Mouse (Mus musculus): Measurements from ENCODE around the gene 4930564D02Rik. TPM values are rescaled to one million over a fixed set of nuclear protein-coding genes. Genes with fewer than 3 reads are reported as not detected.

Gene 4930564D02Rik
- not detected in 2 replicates for polyA plus RNA-seq (2015; fragmentation: Nextera tagmentation; extraction: Ambion mirVana)

DNA sequence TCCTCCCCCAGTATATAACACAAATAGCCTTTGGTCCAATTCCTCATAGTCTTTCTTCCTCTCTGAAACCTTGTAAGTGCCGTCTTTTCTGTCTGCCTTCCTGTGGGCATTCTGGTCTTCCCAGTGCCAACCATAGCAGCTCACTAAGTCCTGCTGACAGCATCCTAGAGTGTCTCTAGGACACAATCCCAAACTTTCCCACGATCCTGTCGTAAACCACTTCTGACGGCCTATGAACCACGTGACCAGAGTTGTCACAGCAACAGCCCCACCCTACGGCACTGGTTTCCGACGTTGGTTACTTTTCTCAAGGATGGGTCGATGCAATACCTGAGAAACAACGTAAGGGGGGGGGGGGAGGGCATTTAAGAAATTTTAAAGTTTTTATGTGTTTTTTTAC, at the start of gene 4930564D02Rik:
4930564D02Rik (plus strand) TSS at position 301 of the 400 bp plus-strand sequence.
- H3K4me3 ChIP-seq (replicated peaks; ENCODE audit: low read length), result no peak within 1 kb of the TSS
- H3K27me3 ChIP-seq (replicated peaks; ENCODE audit: control insufficient read depth, insufficient read depth, low read length), result no peaks in the 10 kb centered on the region; the same call in 1 of the 2 replicates
- H3K4me1 ChIP-seq (replicated peaks; ENCODE audit: control insufficient read depth, insufficient read depth, low read length), result no peaks in the 10 kb centered on the region
- no peak for ATAC-seq
- H3K9me3 ChIP-seq (ENCODE audit: control insufficient read depth, low read length), result no peaks in the 10 kb centered on the region
- H3K4me2 ChIP-seq (ENCODE audit: low read length), result no peak within 1 kb of the TSS
- H3K36me3 ChIP-seq (ENCODE audit: control insufficient read depth, insufficient read depth), result no peaks in the 10 kb centered on the region
- 85% methylated on average over 10 of the region's 10 CpGs for WGBS
- no peak within 1 kb of the TSS for H3K9ac ChIP-seq (replicated peaks; ENCODE audit: low read depth, low read length)
- no peak within 1 kb of the TSS for H3K27ac ChIP-seq (ENCODE audit: low read length)

DNA sequence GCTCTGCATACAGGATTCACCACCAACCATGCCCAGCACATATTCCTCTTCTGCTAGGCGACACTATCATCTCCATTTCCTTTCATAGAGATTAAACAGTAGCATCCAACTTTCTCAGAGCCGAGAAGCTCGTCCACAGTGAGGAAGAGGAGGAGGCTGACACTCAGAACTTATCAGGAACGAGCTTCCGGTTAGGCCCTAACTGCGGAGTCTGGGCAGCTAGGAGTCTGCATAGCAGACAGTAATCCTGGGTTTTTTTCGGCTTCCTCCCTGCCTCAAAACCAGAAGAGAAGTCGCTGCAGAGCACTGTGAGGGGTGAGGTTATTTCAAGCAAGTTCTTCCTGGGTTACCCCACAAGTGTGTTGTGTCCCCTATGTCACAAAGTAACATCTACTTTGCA, 49.3 kb upstream of the 4930564D02Rik start:
- Histone ChIP-seq H3K9me3 (ENCODE audit: control insufficient read depth, low read length) (no peaks in the 10 kb centered on the region), H3K4me3 (replicated peaks; ENCODE audit: low read length) (no peak overlapping the region)
- WGBS, result 90% methylated on average over 8 of the region's 8 CpGs

DNA sequence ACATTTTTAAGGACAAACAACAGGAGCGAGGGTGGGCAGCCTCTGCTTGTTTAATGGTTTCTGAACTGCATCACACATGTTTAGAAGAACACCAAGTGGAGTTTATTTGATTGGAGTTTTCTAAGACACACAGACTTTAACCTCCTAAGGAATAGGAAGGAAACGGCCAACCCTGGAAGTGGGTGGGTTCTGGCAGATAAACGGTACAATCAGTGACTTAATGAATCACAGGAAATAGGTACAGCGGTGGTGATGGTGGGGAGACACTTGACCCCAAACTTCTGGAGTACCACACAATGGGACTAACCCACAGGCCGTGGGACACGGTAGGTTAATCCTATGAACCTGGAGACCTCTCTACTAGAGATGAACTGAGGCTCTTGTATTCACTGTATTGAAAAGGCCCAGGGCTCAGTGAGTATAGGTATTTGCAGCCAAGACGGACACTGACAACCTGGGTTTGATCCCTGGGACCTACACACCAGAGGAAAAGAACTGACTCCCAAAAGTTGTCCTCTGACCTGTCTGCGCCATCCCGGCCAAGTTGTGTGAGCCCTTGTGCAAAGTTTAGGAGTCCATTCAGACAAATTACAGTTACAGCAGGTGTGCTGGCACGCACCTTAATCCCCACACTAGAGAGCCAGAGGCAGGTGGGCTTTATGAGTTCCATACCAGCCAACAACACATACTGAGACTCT, 48.4 kb upstream of the 4930564D02Rik start:
- Histone ChIP-seq H3K9me3 (ENCODE audit: control insufficient read depth, low read length) (no peaks in the 10 kb centered on the region), H3K27ac (ENCODE audit: low read length) (no peak overlapping the region), H3K4me1 (replicated peaks; ENCODE audit: control insufficient read depth, insufficient read depth, low read length) (peaks cover 4% of the 10 kb centered on the region; the same call in 1 of the 2 replicates), H3K4me2 (ENCODE audit: low read length) (no peak overlapping the region), H3K36me3 (ENCODE audit: control insufficient read depth, insufficient read depth) (no peaks in the 10 kb centered on the region), H3K9ac (replicated peaks; ENCODE audit: low read depth, low read length) (no peak overlapping the region), H3K27me3 (replicated peaks; ENCODE audit: control insufficient read depth, insufficient read depth, low read length) (no peaks in the 10 kb centered on the region), H3K4me3 (replicated peaks; ENCODE audit: low read length) (no peak overlapping the region)
- 91% methylated on average over 10 of the region's 10 CpGs for WGBS
- ATAC-seq, result no peak

More for the DNA sequence above, 49.3 kb upstream of the 4930564D02Rik start:
- no peak for ATAC-seq
- Histone ChIP-seq H3K4me1 (replicated peaks; ENCODE audit: control insufficient read depth, insufficient read depth, low read length) (peaks cover 4% of the 10 kb centered on the region; the same call in 1 of the 2 replicates), H3K27me3 (replicated peaks; ENCODE audit: control insufficient read depth, insufficient read depth, low read length) (no peaks in the 10 kb centered on the region), H3K4me2 (ENCODE audit: low read length) (no peak overlapping the region), H3K36me3 (ENCODE audit: control insufficient read depth, insufficient read depth) (no peaks in the 10 kb centered on the region), H3K9ac (replicated peaks; ENCODE audit: low read depth, low read length) (no peak overlapping the region), H3K27ac (ENCODE audit: low read length) (no peak overlapping the region)

DNA sequence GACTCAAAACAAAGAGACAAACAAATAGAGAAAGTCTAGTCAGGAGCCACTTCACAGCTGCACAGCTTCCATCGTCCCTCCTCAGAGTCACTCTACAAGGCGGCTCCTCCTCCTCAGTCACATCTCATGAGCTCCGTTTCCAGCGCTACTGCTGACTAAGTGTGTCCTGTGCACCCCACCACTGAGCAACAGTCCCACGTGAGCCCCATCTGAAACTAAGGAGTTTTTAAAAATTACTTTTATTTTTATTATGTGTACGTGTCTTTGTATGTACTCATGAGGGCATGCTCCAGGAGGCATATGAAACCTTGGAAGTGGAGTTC, 47.9 kb upstream of the 4930564D02Rik start:
- H3K27ac ChIP-seq (ENCODE audit: low read length), result no peak overlapping the region
- H3K27me3 ChIP-seq (replicated peaks; ENCODE audit: control insufficient read depth, insufficient read depth, low read length), result no peaks in the 10 kb centered on the region
- H3K9me3 ChIP-seq (ENCODE audit: control insufficient read depth, low read length), result no peaks in the 10 kb centered on the region
- ATAC-seq, result no peak
- H3K9ac ChIP-seq (replicated peaks; ENCODE audit: low read depth, low read length), result no peak overlapping the region
- H3K4me2 ChIP-seq (ENCODE audit: low read length), result no peak overlapping the region
- peaks cover 4% of the 10 kb centered on the region; the same call in 1 of the 2 replicates for H3K4me1 ChIP-seq (replicated peaks; ENCODE audit: control insufficient read depth, insufficient read depth, low read length)
- WGBS, result 94% methylated on average over 6 of the region's 6 CpGs
- H3K4me3 ChIP-seq (replicated peaks; ENCODE audit: low read length), result no peak overlapping the region
- no peaks in the 10 kb centered on the region for H3K36me3 ChIP-seq (ENCODE audit: control insufficient read depth, insufficient read depth)

DNA sequence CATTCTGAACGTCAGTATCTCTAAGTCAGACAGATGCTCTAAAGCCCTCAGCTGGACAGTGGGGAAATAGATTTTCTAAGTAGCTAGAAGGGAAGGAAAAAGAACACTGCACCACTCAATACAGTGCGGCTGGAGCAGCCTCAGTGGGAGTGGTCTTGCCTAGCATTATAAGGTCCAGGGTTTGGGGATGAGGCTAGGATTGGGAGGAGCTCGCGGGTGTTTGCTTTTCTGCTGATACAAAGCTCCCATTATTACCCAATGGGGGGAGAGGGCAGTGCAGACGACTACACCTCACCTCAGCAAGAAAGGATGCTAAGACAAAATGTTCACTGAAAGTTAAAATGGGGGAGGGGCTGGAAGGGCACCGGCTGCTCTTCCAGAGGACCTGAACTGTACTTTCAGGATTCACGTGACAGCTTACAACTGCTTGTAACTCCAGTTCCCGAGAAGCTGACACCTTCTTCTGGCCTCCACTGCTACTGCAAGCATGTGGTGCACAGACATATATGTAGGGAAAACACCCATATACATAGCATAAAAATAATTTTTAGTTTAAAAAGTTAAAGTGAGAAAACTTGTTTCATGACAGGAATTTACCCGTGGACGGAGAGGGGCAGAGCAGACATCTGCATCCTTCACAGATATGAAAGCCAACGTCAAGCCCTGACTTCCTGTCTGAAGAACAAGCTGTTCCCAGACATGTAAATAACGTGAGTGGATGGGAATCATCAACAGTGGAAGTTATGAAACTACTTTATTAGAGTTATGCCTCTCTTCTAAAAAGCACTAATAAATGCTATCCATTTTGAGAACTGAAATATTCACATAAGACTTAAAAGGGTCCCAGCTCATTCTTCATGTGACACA, 46.6 kb upstream of the 4930564D02Rik start:
- no peak for ATAC-seq
- Histone ChIP-seq H3K9ac (replicated peaks; ENCODE audit: low read depth, low read length) (no peak overlapping the region), H3K9me3 (ENCODE audit: control insufficient read depth, low read length) (no peaks in the 10 kb centered on the region), H3K4me2 (ENCODE audit: low read length) (no peak overlapping the region), H3K27me3 (replicated peaks; ENCODE audit: control insufficient read depth, insufficient read depth, low read length) (no peaks in the 10 kb centered on the region), H3K4me1 (replicated peaks; ENCODE audit: control insufficient read depth, insufficient read depth, low read length) (peaks cover 4% of the 10 kb centered on the region; the same call in 1 of the 2 replicates), H3K27ac (ENCODE audit: low read length) (no peak overlapping the region), H3K4me3 (replicated peaks; ENCODE audit: low read length) (no peak overlapping the region), H3K36me3 (ENCODE audit: control insufficient read depth, insufficient read depth) (no peaks in the 10 kb centered on the region)
- 56% methylated on average over 12 of the region's 12 CpGs for WGBS

DNA sequence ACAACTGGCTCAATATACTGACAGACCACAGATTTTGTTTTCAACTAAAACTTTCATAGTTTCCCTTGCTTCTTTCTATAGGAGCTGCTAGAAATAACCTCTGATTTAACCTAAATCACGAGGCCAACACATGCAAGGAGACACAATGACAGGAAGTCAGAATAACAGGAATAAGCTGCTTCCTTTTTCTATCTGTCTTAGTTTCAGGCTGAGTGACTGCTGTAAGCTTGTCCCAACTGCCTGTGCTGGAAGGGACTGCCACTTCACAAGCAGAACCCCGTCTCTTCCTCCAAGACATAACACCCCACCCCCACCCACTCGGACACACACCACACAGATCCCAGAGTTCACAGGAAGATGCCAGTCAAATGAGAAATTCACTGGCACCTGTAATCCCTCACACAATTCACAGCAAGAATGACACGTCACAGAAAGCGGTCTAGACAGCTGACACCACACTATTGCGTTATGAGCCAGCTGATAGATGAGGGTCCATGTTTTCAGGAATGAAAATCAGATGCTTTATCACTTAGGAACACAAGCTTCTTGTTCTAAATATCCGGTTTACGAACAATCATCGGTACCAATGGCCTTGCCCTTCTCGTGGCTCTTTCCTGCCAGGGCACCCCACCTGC, 43.2 kb upstream of the 4930564D02Rik start:
- Histone ChIP-seq H3K4me3 (replicated peaks; ENCODE audit: low read length) (no peak overlapping the region), H3K27me3 (replicated peaks; ENCODE audit: control insufficient read depth, insufficient read depth, low read length) (no peaks in the 10 kb centered on the region), H3K9me3 (ENCODE audit: control insufficient read depth, low read length) (no peaks in the 10 kb centered on the region), H3K9ac (replicated peaks; ENCODE audit: low read depth, low read length) (no peak overlapping the region), H3K4me1 (replicated peaks; ENCODE audit: control insufficient read depth, insufficient read depth, low read length) (no peaks in the 10 kb centered on the region), H3K27ac (ENCODE audit: low read length) (no peak overlapping the region), H3K4me2 (ENCODE audit: low read length) (no peak overlapping the region), H3K36me3 (ENCODE audit: control insufficient read depth, insufficient read depth) (0 out of 2 replicates have a peak, but pooled peaks cover 4% of the 10 kb centered on the region)
- ATAC-seq, result no peak
- 81% methylated on average over 10 of the region's 10 CpGs for WGBS

DNA sequence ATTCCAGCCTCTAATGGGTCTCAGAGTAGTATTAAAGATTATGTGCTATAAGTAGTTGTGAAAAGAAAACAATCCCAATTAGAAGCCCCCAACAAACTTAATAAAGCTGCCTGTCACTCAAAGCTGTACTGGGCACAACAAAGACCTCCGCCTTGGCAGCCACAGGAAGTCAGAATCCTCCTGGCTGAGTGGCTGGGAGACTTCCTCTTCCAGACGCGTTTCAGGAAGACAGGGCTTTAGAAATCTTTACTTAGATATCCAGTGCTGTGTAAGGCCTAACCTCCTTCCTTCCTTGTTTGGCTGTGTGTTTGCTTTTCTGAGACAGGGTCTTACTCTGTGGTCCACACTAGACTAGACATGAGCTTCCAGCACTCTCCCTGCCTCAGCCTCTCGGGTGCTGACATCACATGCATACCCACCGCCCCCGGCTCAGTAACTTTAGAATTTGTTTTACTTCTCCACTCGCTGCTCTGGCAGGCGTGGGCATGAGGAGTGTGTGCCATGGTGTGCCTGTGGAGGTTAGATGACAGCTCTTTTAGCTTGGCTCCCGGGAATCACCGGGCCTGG, 30.3 kb upstream of the 4930564D02Rik start:
- 83% methylated on average over 10 of the region's 10 CpGs for WGBS
- Histone ChIP-seq H3K9ac (replicated peaks; ENCODE audit: low read depth, low read length) (no peak overlapping the region), H3K4me3 (replicated peaks; ENCODE audit: low read length) (no peak overlapping the region), H3K27me3 (replicated peaks; ENCODE audit: control insufficient read depth, insufficient read depth, low read length) (no peaks in the 10 kb centered on the region), H3K4me2 (ENCODE audit: low read length) (no peak overlapping the region), H3K27ac (ENCODE audit: low read length) (no peak overlapping the region), H3K36me3 (ENCODE audit: control insufficient read depth, insufficient read depth) (peaks cover 33% of the 10 kb centered on the region), H3K9me3 (ENCODE audit: control insufficient read depth, low read length) (no peaks in the 10 kb centered on the region), H3K4me1 (replicated peaks; ENCODE audit: control insufficient read depth, insufficient read depth, low read length) (peaks cover 12% of the 10 kb centered on the region)
- no peak for ATAC-seq

DNA sequence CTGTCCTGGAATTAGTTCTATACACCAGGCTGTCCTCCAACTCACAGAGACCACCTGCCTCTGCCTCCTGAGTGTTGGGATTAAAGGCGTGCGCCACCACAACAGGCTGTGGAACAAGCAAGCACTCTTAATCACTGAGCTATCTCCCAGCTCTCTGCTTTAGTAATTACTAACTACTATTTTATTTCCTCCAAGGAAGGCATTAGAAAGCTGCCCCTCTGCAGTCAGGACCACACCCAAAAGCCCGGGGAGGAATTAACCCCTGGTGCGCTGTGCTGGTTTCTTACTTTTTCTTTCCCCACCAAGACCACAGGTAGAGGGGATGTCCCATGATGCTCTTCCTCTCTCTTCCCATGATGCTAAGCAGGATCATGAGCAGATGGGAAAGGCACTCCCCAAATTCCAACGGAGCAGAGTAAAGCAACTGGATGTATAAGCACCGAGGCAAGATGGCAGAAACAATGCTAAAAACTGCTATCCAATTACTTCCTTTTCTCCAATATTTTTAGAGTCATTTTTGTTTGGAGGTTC, 29.3 kb upstream of the 4930564D02Rik start:
- H3K27me3 ChIP-seq (replicated peaks; ENCODE audit: control insufficient read depth, insufficient read depth, low read length), result no peaks in the 10 kb centered on the region
- H3K4me1 ChIP-seq (replicated peaks; ENCODE audit: control insufficient read depth, insufficient read depth, low read length), result peaks cover 12% of the 10 kb centered on the region
- H3K4me3 ChIP-seq (replicated peaks; ENCODE audit: low read length), result no peak overlapping the region
- H3K36me3 ChIP-seq (ENCODE audit: control insufficient read depth, insufficient read depth), result peaks cover 25% of the 10 kb centered on the region
- no peaks in the 10 kb centered on the region for H3K9me3 ChIP-seq (ENCODE audit: control insufficient read depth, low read length)
- H3K4me2 ChIP-seq (ENCODE audit: low read length), result no peak overlapping the region
- H3K9ac ChIP-seq (replicated peaks; ENCODE audit: low read depth, low read length), result no peak overlapping the region
- no peak for ATAC-seq
- WGBS, result 92% methylated on average over 6 of the region's 6 CpGs
- no peak overlapping the region for H3K27ac ChIP-seq (ENCODE audit: low read length)
